Mouse (Mus musculus): ENCODE data around the gene Lysmd1. TPM values are rescaled to one million over a fixed set of nuclear protein-coding genes. Genes with fewer than 3 reads are reported as not detected.
"Not testable (repeated sequence)": the region's sequence is repeated elsewhere in the genome, so short reads cannot be mapped to it uniquely, and the experiment has no call there.

Gene Lysmd1
- polyA plus RNA-seq, 1 experiment from 2014 or later, result 31.7 TPM

DNA sequence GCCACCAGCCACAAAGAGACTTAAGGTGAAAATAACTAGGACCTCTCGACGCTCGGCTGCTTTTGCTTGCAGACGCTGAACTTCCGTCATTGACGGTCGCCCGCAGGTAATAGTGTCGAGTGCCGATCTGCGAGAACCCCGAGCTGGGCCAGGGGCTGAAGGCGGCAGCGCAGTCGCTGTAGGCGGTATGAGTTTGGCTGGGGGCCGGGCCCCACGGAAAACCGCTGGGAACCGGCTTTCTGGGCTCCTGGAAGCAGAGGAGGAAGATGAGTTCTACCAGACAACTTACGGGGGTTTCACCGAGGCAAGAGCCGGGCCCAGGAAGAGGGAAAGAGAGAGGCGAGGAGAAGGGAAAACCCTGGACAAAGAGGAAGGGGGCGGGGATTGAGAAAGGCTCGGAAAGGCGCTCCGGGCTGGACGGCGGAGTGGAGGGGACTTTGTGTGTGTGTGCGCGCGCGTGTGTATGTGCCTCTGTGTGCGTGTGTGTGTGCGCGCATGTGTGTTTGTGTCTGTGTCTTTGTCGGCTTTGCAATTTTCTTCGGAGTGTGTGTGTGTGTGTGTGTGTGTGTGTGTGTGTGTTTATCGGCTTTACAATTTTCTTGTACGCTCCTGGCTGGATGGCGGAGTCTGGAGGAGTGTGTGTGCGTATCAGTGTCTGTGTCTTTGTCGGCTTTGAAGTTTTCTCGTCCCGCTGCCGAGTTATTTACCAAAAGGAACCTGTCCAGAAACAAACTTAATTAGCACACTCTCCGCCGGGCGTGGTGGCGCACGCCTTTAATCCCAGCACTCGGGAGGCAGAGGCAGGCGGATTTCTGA, 22.8 kb upstream of the Lysmd1 start, which contains the start of gene Vps72:
Vps72 (plus strand) TSS at position 112 of the 816 bp plus-strand sequence.
- DNase-seq (peak; percentile 95), ATAC-seq (ENCODE audit: low FRiP score, low TSS enrichment) (peak; percentile 76)
- H3K9me3 ChIP-seq (ENCODE audit: control insufficient read depth, low read length), result no peaks in the 10 kb centered on the region
- peaks cover 11% of the 10 kb centered on the region for H3K4me1 ChIP-seq (ENCODE audit: control insufficient read depth, insufficient read depth, low read length)
- H3K27ac ChIP-seq (replicated peaks; ENCODE audit: low read depth, low read length), result peak within 1 kb of the TSS; percentile 96
- peak within 1 kb of the TSS; percentile 76 for H3K9ac ChIP-seq (replicated peaks; ENCODE audit: low read length)
- H3K27me3 ChIP-seq (ENCODE audit: control insufficient read depth, insufficient read depth, low read length), result no peaks in the 10 kb centered on the region
- H3K4me2 ChIP-seq (ENCODE audit: low read length), result peak within 1 kb of the TSS; percentile 49
- WGBS, result under 1% methylated on average over 54 of the region's 54 CpGs
- H3K36me3 ChIP-seq (ENCODE audit: control insufficient read depth, insufficient read depth, low read length), result peaks cover 20% of the 10 kb centered on the region
- peak within 1 kb of the TSS; percentile 88 for H3K4me3 ChIP-seq (replicated peaks; ENCODE audit: low read depth, low read length)

DNA sequence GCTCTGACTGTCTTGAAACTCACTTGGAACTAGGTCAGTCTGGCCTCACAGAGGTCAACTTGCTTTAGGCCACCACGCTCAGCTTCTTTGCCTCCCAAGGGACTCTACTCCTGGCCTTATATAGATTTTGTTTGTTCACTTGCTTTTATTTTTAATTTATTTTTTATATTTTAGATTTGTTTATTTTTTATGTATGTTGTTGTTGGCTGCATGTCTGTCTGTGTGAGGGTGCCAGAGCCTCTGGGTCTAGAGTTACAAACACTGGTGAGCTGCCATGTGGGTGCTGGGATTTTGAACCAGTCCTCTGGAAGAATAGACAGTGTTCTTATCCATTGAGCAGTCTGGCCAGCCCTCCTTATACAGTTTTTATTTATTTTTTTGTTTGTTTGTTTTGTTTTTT, 21.1 kb upstream of the Lysmd1 start:
- H3K27ac ChIP-seq (replicated peaks; ENCODE audit: low read depth, low read length), result no peak overlapping the region
- no peaks in the 10 kb centered on the region for H3K9me3 ChIP-seq (ENCODE audit: control insufficient read depth, low read length)
- no peaks in the 10 kb centered on the region for H3K27me3 ChIP-seq (ENCODE audit: control insufficient read depth, insufficient read depth, low read length)
- H3K4me1 ChIP-seq (ENCODE audit: control insufficient read depth, insufficient read depth, low read length), result peaks cover 11% of the 10 kb centered on the region
- no peak overlapping the region for H3K9ac ChIP-seq (replicated peaks; ENCODE audit: low read length)
- H3K4me3 ChIP-seq (replicated peaks; ENCODE audit: low read depth, low read length), result no peak overlapping the region
- WGBS, result 95% methylated on average over 1 of the region's 1 CpGs
- DNase-seq (no peak), ATAC-seq (ENCODE audit: low FRiP score, low TSS enrichment) (no peak)
- H3K4me2 ChIP-seq (ENCODE audit: low read length), result peak overlapping the region; percentile 49; the same call in 1 of the 2 replicates
- H3K36me3 ChIP-seq (ENCODE audit: control insufficient read depth, insufficient read depth, low read length), result peaks cover 34% of the 10 kb centered on the region

GRCm38 (mm10) chr3:95117751-95118150, 16.1 kb upstream of the Lysmd1 start:
- 100% methylated on average over 2 of the region's 2 CpGs for WGBS
- no peak for DNase-seq
- Histone ChIP-seq H3K36me3 (ENCODE audit: control insufficient read depth, insufficient read depth, low read length) (peaks cover 83% of the 10 kb centered on the region), H3K27ac (replicated peaks; ENCODE audit: low read depth, low read length) (no peak overlapping the region), H3K27me3 (ENCODE audit: control insufficient read depth, insufficient read depth, low read length) (no peaks in the 10 kb centered on the region), H3K4me1 (ENCODE audit: control insufficient read depth, insufficient read depth, low read length) (0 out of 2 replicates have a peak, but pooled peaks cover 1% of the 10 kb centered on the region), H3K9me3 (ENCODE audit: control insufficient read depth, low read length) (no peaks in the 10 kb centered on the region), H3K4me2 (ENCODE audit: low read length) (no peak overlapping the region), H3K9ac (replicated peaks; ENCODE audit: low read length) (no peak overlapping the region), H3K4me3 (replicated peaks; ENCODE audit: low read depth, low read length) (no peak overlapping the region)
- no peak for ATAC-seq (ENCODE audit: low FRiP score, low TSS enrichment)

GRCm38 (mm10) chr3:95121580-95121979, 12.3 kb upstream of the Lysmd1 start:
- WGBS, result 89% methylated on average over 6 of the region's 6 CpGs
- no peaks in the 10 kb centered on the region for H3K9me3 ChIP-seq (ENCODE audit: control insufficient read depth, low read length)
- H3K9ac ChIP-seq (replicated peaks; ENCODE audit: low read length), result no peak overlapping the region
- ATAC-seq (ENCODE audit: low FRiP score, low TSS enrichment) (no peak), DNase-seq (no peak)
- H3K4me3 ChIP-seq (replicated peaks; ENCODE audit: low read depth, low read length), result no peak overlapping the region
- no peak overlapping the region for H3K4me2 ChIP-seq (ENCODE audit: low read length)
- H3K27me3 ChIP-seq (ENCODE audit: control insufficient read depth, insufficient read depth, low read length), result no peaks in the 10 kb centered on the region
- H3K4me1 ChIP-seq (ENCODE audit: control insufficient read depth, insufficient read depth, low read length), result no peaks in the 10 kb centered on the region
- H3K36me3 ChIP-seq (ENCODE audit: control insufficient read depth, insufficient read depth, low read length), result peaks cover 65% of the 10 kb centered on the region
- 0 out of 2 replicates have a peak overlapping the region, but pooled peaks have one; percentile 37 for H3K27ac ChIP-seq (replicated peaks; ENCODE audit: low read depth, low read length)

DNA sequence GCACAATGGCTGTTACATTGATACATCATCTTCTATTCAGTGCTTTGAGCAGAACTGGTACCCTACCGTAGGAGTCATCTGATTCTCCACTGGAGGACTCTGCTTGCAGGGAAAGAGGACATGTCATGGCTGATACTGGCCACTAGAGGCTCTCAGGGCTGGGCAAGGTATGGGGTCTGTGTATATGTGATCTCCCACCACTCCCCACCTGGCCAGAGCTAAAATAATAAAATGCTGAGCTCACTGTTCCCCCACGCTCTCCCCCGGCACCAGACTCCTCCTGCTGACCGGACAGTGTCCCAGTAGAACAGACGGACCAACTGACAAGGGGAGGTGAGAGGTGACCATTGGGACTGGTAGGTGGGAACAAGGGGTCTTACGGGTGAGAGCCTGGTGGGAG, 9.6 kb upstream of the Lysmd1 start, which contains the start of gene Tmod4:
Tmod4 (plus strand) TSS at position 231 of the 400 bp plus-strand sequence.
- 60% methylated on average over 6 of the region's 6 CpGs for WGBS
- Histone ChIP-seq H3K4me1 (ENCODE audit: control insufficient read depth, insufficient read depth, low read length) (no peaks in the 10 kb centered on the region), H3K9ac (replicated peaks; ENCODE audit: low read length) (no peak within 1 kb of the TSS), H3K9me3 (ENCODE audit: control insufficient read depth, low read length) (no peaks in the 10 kb centered on the region), H3K27me3 (ENCODE audit: control insufficient read depth, insufficient read depth, low read length) (no peaks in the 10 kb centered on the region), H3K4me2 (ENCODE audit: low read length) (no peak within 1 kb of the TSS), H3K27ac (replicated peaks; ENCODE audit: low read depth, low read length) (no peak within 1 kb of the TSS), H3K4me3 (replicated peaks; ENCODE audit: low read depth, low read length) (no peak within 1 kb of the TSS), H3K36me3 (ENCODE audit: control insufficient read depth, insufficient read depth, low read length) (peaks cover 42% of the 10 kb centered on the region)
- DNase-seq (peak; percentile 45), ATAC-seq (ENCODE audit: low FRiP score, low TSS enrichment) (no peak)

DNA sequence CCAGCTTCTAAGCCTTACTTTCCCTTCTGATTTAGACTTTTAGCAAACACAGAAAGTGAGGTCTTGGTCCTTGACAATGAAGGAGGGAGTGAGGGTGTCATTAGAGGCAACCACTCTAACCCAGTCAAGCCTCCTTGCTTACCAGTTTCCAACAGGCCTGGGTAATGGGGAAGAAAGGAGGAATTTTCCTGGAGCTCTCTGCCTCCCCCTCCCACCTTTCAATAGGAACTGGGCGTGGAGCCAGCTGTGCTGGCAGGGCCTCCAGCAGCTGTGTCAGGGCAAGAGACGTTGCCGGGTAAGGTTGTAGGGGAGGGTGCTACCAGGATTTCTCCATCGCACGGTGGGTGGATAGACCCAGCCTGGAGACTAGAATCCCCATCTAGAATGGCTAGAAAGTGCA, 8.9 kb upstream of the Lysmd1 start:
- no peak overlapping the region for H3K9ac ChIP-seq (replicated peaks; ENCODE audit: low read length)
- H3K36me3 ChIP-seq (ENCODE audit: control insufficient read depth, insufficient read depth, low read length), result peaks cover 42% of the 10 kb centered on the region
- H3K4me2 ChIP-seq (ENCODE audit: low read length), result no peak overlapping the region
- no peaks in the 10 kb centered on the region for H3K4me1 ChIP-seq (ENCODE audit: control insufficient read depth, insufficient read depth, low read length)
- ATAC-seq (ENCODE audit: low FRiP score, low TSS enrichment) (peak; percentile 31; the same call in 1 of the 2 replicates), DNase-seq (peak; percentile 63)
- H3K4me3 ChIP-seq (replicated peaks; ENCODE audit: low read depth, low read length), result no peak overlapping the region
- no peaks in the 10 kb centered on the region for H3K9me3 ChIP-seq (ENCODE audit: control insufficient read depth, low read length)
- no peaks in the 10 kb centered on the region for H3K27me3 ChIP-seq (ENCODE audit: control insufficient read depth, insufficient read depth, low read length)
- 41% methylated on average over 5 of the region's 5 CpGs for WGBS
- H3K27ac ChIP-seq (replicated peaks; ENCODE audit: low read depth, low read length), result no peak overlapping the region

GRCm38 (mm10) chr3:95129226-95129651, 4.6 kb upstream of the Lysmd1 start:
- Histone ChIP-seq H3K27ac (replicated peaks; ENCODE audit: low read depth, low read length) (no peak overlapping the region), H3K36me3 (ENCODE audit: control insufficient read depth, insufficient read depth, low read length) (peaks cover 23% of the 10 kb centered on the region), H3K4me3 (replicated peaks; ENCODE audit: low read depth, low read length) (no peak overlapping the region), H3K27me3 (ENCODE audit: control insufficient read depth, insufficient read depth, low read length) (no peaks in the 10 kb centered on the region), H3K9me3 (ENCODE audit: control insufficient read depth, low read length) (no peaks in the 10 kb centered on the region), H3K4me2 (ENCODE audit: low read length) (no peak overlapping the region), H3K9ac (replicated peaks; ENCODE audit: low read length) (no peak overlapping the region), H3K4me1 (ENCODE audit: control insufficient read depth, insufficient read depth, low read length) (peaks cover 6% of the 10 kb centered on the region)
- WGBS, result 54% methylated on average over 6 of the region's 6 CpGs
- DNase-seq (no peak), ATAC-seq (ENCODE audit: low FRiP score, low TSS enrichment) (no peak)

DNA sequence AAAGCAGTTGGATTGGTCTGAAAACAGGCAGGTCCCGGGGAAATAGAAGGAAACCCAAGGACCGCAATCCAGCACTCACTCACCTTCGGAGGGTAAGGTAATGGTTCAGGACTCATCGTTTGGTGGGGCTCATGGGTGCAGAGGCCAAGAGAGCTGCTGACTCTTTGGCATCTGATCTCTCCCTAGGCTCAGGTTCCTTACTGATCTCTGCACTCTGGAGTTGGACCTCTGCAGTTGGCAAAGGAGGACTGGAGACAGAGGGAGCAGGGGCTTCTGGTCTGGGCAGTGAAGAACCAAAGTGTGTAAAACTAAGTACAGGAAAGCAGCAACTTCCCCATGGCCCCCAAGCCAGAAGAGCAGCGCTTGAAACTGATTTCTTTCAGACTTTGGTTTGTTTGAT, 3.8 kb upstream of the Lysmd1 start:
- Histone ChIP-seq H3K9ac (replicated peaks; ENCODE audit: low read length) (no peak overlapping the region), H3K36me3 (ENCODE audit: control insufficient read depth, insufficient read depth, low read length) (peaks cover 23% of the 10 kb centered on the region), H3K27ac (replicated peaks; ENCODE audit: low read depth, low read length) (no peak overlapping the region), H3K9me3 (ENCODE audit: control insufficient read depth, low read length) (no peaks in the 10 kb centered on the region), H3K4me1 (ENCODE audit: control insufficient read depth, insufficient read depth, low read length) (peaks cover 9% of the 10 kb centered on the region), H3K27me3 (ENCODE audit: control insufficient read depth, insufficient read depth, low read length) (no peaks in the 10 kb centered on the region), H3K4me3 (replicated peaks; ENCODE audit: low read depth, low read length) (no peak overlapping the region), H3K4me2 (ENCODE audit: low read length) (no peak overlapping the region)
- WGBS, result 89% methylated on average over 5 of the region's 5 CpGs
- no peak for ATAC-seq (ENCODE audit: low FRiP score, low TSS enrichment)
- DNase-seq, result no peak

- H3K27ac ChIP-seq (replicated peaks; ENCODE audit: low read depth, low read length); H3K9me3 ChIP-seq (ENCODE audit: control insufficient read depth, low read length); ATAC-seq (ENCODE audit: low FRiP score, low TSS enrichment); H3K27me3 ChIP-seq (ENCODE audit: control insufficient read depth, insufficient read depth, low read length); H3K4me3 ChIP-seq (replicated peaks; ENCODE audit: low read depth, low read length); DNase-seq; H3K9ac ChIP-seq (replicated peaks; ENCODE audit: low read length): not testable (repeated sequence)
- Histone ChIP-seq H3K4me1 (ENCODE audit: control insufficient read depth, insufficient read depth, low read length) (peaks cover 17% of the 10 kb centered on the region), H3K36me3 (ENCODE audit: control insufficient read depth, insufficient read depth, low read length) (peaks cover 23% of the 10 kb centered on the region), H3K4me2 (ENCODE audit: low read length) (peak overlapping the region; percentile 73; the same call in 1 of the 2 replicates)
- 86% methylated on average over 2 of the region's 2 CpGs for WGBS
Observed at GRCm38 (mm10) chr3:95132389-95132788, 1.5 kb upstream of the Lysmd1 start.
